Mouse (Mus musculus): ENCODE data around the gene Stx3. TPM values are rescaled to one million over a fixed set of nuclear protein-coding genes. Genes with fewer than 3 reads are reported as not detected.

The Stx3 gene
- polyA plus RNA-seq, 1 experiment from 2014 or later = 25.5 TPM

GRCm38 (mm10) chr19:11788876-11789275 is 30.3 kb downstream of the Stx3 start:
- Histone ChIP-seq H3K9me3 (ENCODE audit: low read length) (no peaks in the 10 kb centered on the region), H3K4me2 (replicated peaks; ENCODE audit: low read depth, low read length) (no peak overlapping the region), H3K4me3 (ENCODE audit: low read length) (no peak overlapping the region), H3K27ac (ENCODE audit: low read length) (peak overlapping the region; percentile 73), H3K36me3 (ENCODE audit: insufficient read depth, low read length) (peaks cover 4% of the 10 kb centered on the region; the same call in 1 of the 2 replicates), H3K27me3 (ENCODE audit: insufficient read depth, low read length) (no peaks in the 10 kb centered on the region), H3K4me1 (ENCODE audit: insufficient read depth, low read length) (0 out of 2 replicates have a peak, but pooled peaks cover 4% of the 10 kb centered on the region), H3K9ac (replicated peaks; ENCODE audit: low read length) (no peak overlapping the region)
- peak; percentile 72; the same call in 1 of the 2 replicates for ATAC-seq (ENCODE audit: low FRiP score, low TSS enrichment)
- 32% methylated on average over 6 of the region's 6 CpGs for WGBS

- no peak for ATAC-seq (ENCODE audit: low FRiP score, low TSS enrichment)
- Histone ChIP-seq H3K27me3 (ENCODE audit: insufficient read depth, low read length) (no peaks in the 10 kb centered on the region), H3K36me3 (ENCODE audit: insufficient read depth, low read length) (peaks cover 10% of the 10 kb centered on the region; the same call in 1 of the 2 replicates), H3K9ac (replicated peaks; ENCODE audit: low read length) (no peak overlapping the region), H3K27ac (ENCODE audit: low read length) (no peak overlapping the region), H3K4me1 (ENCODE audit: insufficient read depth, low read length) (0 out of 2 replicates have a peak, but pooled peaks cover 4% of the 10 kb centered on the region), H3K4me2 (replicated peaks; ENCODE audit: low read depth, low read length) (no peak overlapping the region), H3K9me3 (ENCODE audit: low read length) (no peaks in the 10 kb centered on the region), H3K4me3 (ENCODE audit: low read length) (no peak overlapping the region)
- 94% methylated on average over 6 of the region's 6 CpGs for WGBS
Measured at GRCm38 (mm10) chr19:11787826-11788225, 31.4 kb downstream of the Stx3 start.

GRCm38 (mm10) chr19:11785409-11786154 is 33.6 kb downstream of the Stx3 start:
- 76% methylated on average over 14 of the region's 14 CpGs for WGBS
- peaks cover 11% of the 10 kb centered on the region; the same call in 1 of the 2 replicates for H3K36me3 ChIP-seq (ENCODE audit: insufficient read depth, low read length)
- H3K27ac ChIP-seq (ENCODE audit: low read length) = no peak overlapping the region
- H3K27me3 ChIP-seq (ENCODE audit: insufficient read depth, low read length) = no peaks in the 10 kb centered on the region
- H3K9ac ChIP-seq (replicated peaks; ENCODE audit: low read length) = no peak overlapping the region
- ATAC-seq (ENCODE audit: low FRiP score, low TSS enrichment) = no peak; the same call in 1 of the 2 replicates
- H3K4me3 ChIP-seq (ENCODE audit: low read length) = no peak overlapping the region
- 0 out of 2 replicates have a peak, but pooled peaks cover 4% of the 10 kb centered on the region for H3K4me1 ChIP-seq (ENCODE audit: insufficient read depth, low read length)
- H3K9me3 ChIP-seq (ENCODE audit: low read length) = no peaks in the 10 kb centered on the region
- no peak overlapping the region for H3K4me2 ChIP-seq (replicated peaks; ENCODE audit: low read depth, low read length)

GRCm38 (mm10) chr19:11777191-11777865 is 41.9 kb downstream of the Stx3 start:
- H3K4me1 ChIP-seq (ENCODE audit: insufficient read depth, low read length) = no peaks in the 10 kb centered on the region
- H3K4me2 ChIP-seq (replicated peaks; ENCODE audit: low read depth, low read length) = no peak overlapping the region
- no peak overlapping the region for H3K4me3 ChIP-seq (ENCODE audit: low read length)
- no peak overlapping the region for H3K9ac ChIP-seq (replicated peaks; ENCODE audit: low read length)
- ATAC-seq (ENCODE audit: low FRiP score, low TSS enrichment) = peak; percentile 49; the same call in 1 of the 2 replicates
- H3K9me3 ChIP-seq (ENCODE audit: low read length) = no peaks in the 10 kb centered on the region
- peaks cover 29% of the 10 kb centered on the region for H3K36me3 ChIP-seq (ENCODE audit: insufficient read depth, low read length)
- WGBS = 62% methylated on average over 7 of the region's 7 CpGs
- no peaks in the 10 kb centered on the region for H3K27me3 ChIP-seq (ENCODE audit: insufficient read depth, low read length)
- H3K27ac ChIP-seq (ENCODE audit: low read length) = no peak overlapping the region

GRCm38 (mm10) chr19:11770205-11770892 is 48.9 kb downstream of the Stx3 start, which contains the start of gene Mrpl16:
Gene Mrpl16 (plus strand): TSS chr19:11770391.
- peaks cover 8% of the 10 kb centered on the region for H3K4me1 ChIP-seq (ENCODE audit: insufficient read depth, low read length)
- peak; percentile 94 for ATAC-seq (ENCODE audit: low FRiP score, low TSS enrichment)

GRCm38 (mm10) chr19:11769257-11769920 is 49.8 kb downstream of the Stx3 start:
- ATAC-seq (ENCODE audit: low FRiP score, low TSS enrichment) = peak; percentile 36; the same call in 1 of the 2 replicates
- Histone ChIP-seq H3K36me3 (ENCODE audit: insufficient read depth, low read length) (peaks cover 9% of the 10 kb centered on the region), H3K4me2 (replicated peaks; ENCODE audit: low read depth, low read length) (peak overlapping the region; percentile 74), H3K4me3 (ENCODE audit: low read length) (peak overlapping the region; percentile 76; the same call in 1 of the 2 replicates), H3K4me1 (ENCODE audit: insufficient read depth, low read length) (peaks cover 8% of the 10 kb centered on the region), H3K27ac (ENCODE audit: low read length) (no peak overlapping the region), H3K9me3 (ENCODE audit: low read length) (no peaks in the 10 kb centered on the region), H3K9ac (replicated peaks; ENCODE audit: low read length) (no peak overlapping the region), H3K27me3 (ENCODE audit: insufficient read depth, low read length) (peaks cover 4% of the 10 kb centered on the region; the same call in 1 of the 2 replicates)
- 92% methylated on average over 5 of the region's 5 CpGs for WGBS

More at GRCm38 (mm10) chr19:11770205-11770892, 48.9 kb downstream of the Stx3 start, which contains the start of gene Mrpl16:
- Histone ChIP-seq H3K9me3 (ENCODE audit: low read length) (no peaks in the 10 kb centered on the region), H3K27ac (ENCODE audit: low read length) (peak within 1 kb of the TSS; percentile 27; the same call in 1 of the 2 replicates), H3K9ac (replicated peaks; ENCODE audit: low read length) (peak within 1 kb of the TSS; percentile 86), H3K4me2 (replicated peaks; ENCODE audit: low read depth, low read length) (peak within 1 kb of the TSS; percentile 74), H3K27me3 (ENCODE audit: insufficient read depth, low read length) (peaks cover 2% of the 10 kb centered on the region; the same call in 1 of the 2 replicates), H3K4me3 (ENCODE audit: low read length) (peak within 1 kb of the TSS; percentile 76), H3K36me3 (ENCODE audit: insufficient read depth, low read length) (peaks cover 16% of the 10 kb centered on the region)
- WGBS = under 1% methylated on average over 30 of the region's 30 CpGs

- 14% methylated on average over 3 of the region's 3 CpGs for WGBS
Measured at GRCm38 (mm10) chr19:11768163-11768562, 51.0 kb downstream of the Stx3 start.

GRCm38 (mm10) chr19:11766413-11766812 is 52.8 kb downstream of the Stx3 start:
- Histone ChIP-seq H3K4me2 (replicated peaks; ENCODE audit: low read depth, low read length) (no peak overlapping the region), H3K9me3 (ENCODE audit: low read length) (no peaks in the 10 kb centered on the region), H3K27me3 (ENCODE audit: insufficient read depth, low read length) (peaks cover 4% of the 10 kb centered on the region; the same call in 1 of the 2 replicates), H3K4me1 (ENCODE audit: insufficient read depth, low read length) (peaks cover 8% of the 10 kb centered on the region), H3K9ac (replicated peaks; ENCODE audit: low read length) (no peak overlapping the region), H3K4me3 (ENCODE audit: low read length) (no peak overlapping the region), H3K36me3 (ENCODE audit: insufficient read depth, low read length) (no peaks in the 10 kb centered on the region), H3K27ac (ENCODE audit: low read length) (no peak overlapping the region)
- WGBS = 64% methylated on average over 4 of the region's 4 CpGs
- ATAC-seq (ENCODE audit: low FRiP score, low TSS enrichment) = no peak

More at GRCm38 (mm10) chr19:11768163-11768562, 51.0 kb downstream of the Stx3 start:
- Histone ChIP-seq H3K4me2 (replicated peaks; ENCODE audit: low read depth, low read length) (no peak overlapping the region), H3K27me3 (ENCODE audit: insufficient read depth, low read length) (peaks cover 4% of the 10 kb centered on the region; the same call in 1 of the 2 replicates), H3K9ac (replicated peaks; ENCODE audit: low read length) (no peak overlapping the region), H3K36me3 (ENCODE audit: insufficient read depth, low read length) (no peaks in the 10 kb centered on the region), H3K4me3 (ENCODE audit: low read length) (no peak overlapping the region), H3K9me3 (ENCODE audit: low read length) (no peaks in the 10 kb centered on the region), H3K4me1 (ENCODE audit: insufficient read depth, low read length) (peaks cover 8% of the 10 kb centered on the region), H3K27ac (ENCODE audit: low read length) (no peak overlapping the region)
- no peak for ATAC-seq (ENCODE audit: low FRiP score, low TSS enrichment)

- Histone ChIP-seq H3K36me3 (ENCODE audit: insufficient read depth, low read length) (no peaks in the 10 kb centered on the region), H3K27me3 (ENCODE audit: insufficient read depth, low read length) (peaks cover 4% of the 10 kb centered on the region; the same call in 1 of the 2 replicates), H3K9ac (replicated peaks; ENCODE audit: low read length) (no peak overlapping the region), H3K4me3 (ENCODE audit: low read length) (no peak overlapping the region), H3K27ac (ENCODE audit: low read length) (no peak overlapping the region), H3K9me3 (ENCODE audit: low read length) (no peaks in the 10 kb centered on the region), H3K4me2 (replicated peaks; ENCODE audit: low read depth, low read length) (no peak overlapping the region), H3K4me1 (ENCODE audit: insufficient read depth, low read length) (no peaks in the 10 kb centered on the region)
- WGBS = 79% methylated on average over 3 of the region's 3 CpGs
- no peak for ATAC-seq (ENCODE audit: low FRiP score, low TSS enrichment)
Measured at GRCm38 (mm10) chr19:11765059-11765458, 54.1 kb downstream of the Stx3 start.
